8 mouse cellular contexts compared by ENCODE assay signal in genomic region chr10:10557085-10557484, GRCm38 (mm10). TPM values are rescaled to one million over a fixed set of nuclear protein-coding genes. Genes with fewer than 3 reads are reported as not detected.
A peak's percentile ranks its signal among the peaks of the same experiment; 100 is the strongest.
DNase-seq lines count a peak whose midpoint lies in the region; ATAC-seq lines count a peak whose summit lies in the region.

No protein-coding gene starts in this region.

- 0 out of 2 replicates have a peak overlapping the region, but pooled peaks have one; percentile 22 for H3K27ac ChIP-seq in embryonic facial prominence, embryonic 15.5 days (replicated peaks)

- no peaks in the 10 kb centered on the region for H3K9me3 ChIP-seq in embryonic facial prominence, embryonic 15.5 days (replicated peaks)

- H3K36me3 ChIP-seq in embryonic facial prominence, embryonic 15.5 days, result no peaks in the 10 kb centered on the region

- 1% methylated on average over 8 of the region's 8 CpGs for WGBS in embryonic facial prominence, embryonic 15.5 days

- H3K4me1 ChIP-seq in embryonic facial prominence, embryonic 15.5 days, result peaks cover 11% of the 10 kb centered on the region

- H3K4me3 ChIP-seq in embryonic facial prominence, embryonic 15.5 days (replicated peaks), result peak overlapping the region; percentile 64

- ATAC-seq in embryonic facial prominence, embryonic 15.5 days (ENCODE audit: insufficient number of reproducible peaks, low FRiP score, low TSS enrichment, low read depth), result peak; percentile 65
- ATAC-seq in megakaryocyte progenitor cell, adult 5-6 weeks (replicated peaks; ENCODE audit: poor library complexity), result peak; percentile 27
- no peak for ATAC-seq in frontal cortex, adult (ENCODE audit: low TSS enrichment)

- H3K4me2 ChIP-seq in embryonic facial prominence, embryonic 15.5 days (replicated peaks), result peak overlapping the region; percentile 90

- no peaks in the 10 kb centered on the region for H3K27me3 ChIP-seq in embryonic facial prominence, embryonic 15.5 days

- intact Hi-C loops in heart, postnatal 36 days (cut with DNase I), result loop anchor here (5.0 to 10.0 kb wide), 2 partner anchors 652 to 745 kb away; partner anchors contain the start of gene Stxbp5

- H3K9ac ChIP-seq in embryonic facial prominence, embryonic 15.5 days, result no peak overlapping the region

- peak; percentile 5 for DNase-seq in CD4-positive helper T cell, adult 2 months (ENCODE audit: low read depth, low spot score)
- DNase-seq in adrenal gland, adult 18-20 months (ENCODE audit: low spot score in 2 of 2), result peak; percentile 10 to 19
- DNase-seq in heart, postnatal 36 days, result peak; percentile 8 to 24
- DNase-seq in kidney, postnatal 4 days, result peak; percentile 75 to 82
- DNase-seq in thymus, postnatal 4 days, result peak; percentile 60

RNA-seq across cellular contexts. Expression of gene Rab32, which starts 1.0 kb away (rescaled TPM):
- 1 to 10 TPM; 4.9 to 9.7 TPM for total RNA-seq in adrenal gland, adult 18-20 months (2021)
- 19.5 and 19.8 TPM in 2 replicates for polyA plus RNA-seq in embryonic facial prominence, embryonic 15.5 days (2015; fragmentation: Nextera tagmentation; extraction: Ambion mirVana)
- 1 to 10 TPM; 2.1 to 2.2 TPM for total RNA-seq in heart, postnatal 36 days (2021)
- total RNA-seq in megakaryocyte progenitor cell, adult 5-6 weeks (2015), result 88.6 and 95.5 TPM in 2 replicates
- 58.1 and 68.9 TPM in 2 replicates for total RNA-seq in megakaryocyte progenitor cell, adult 5-6 weeks (2017)

Comparison
In these comparisons a context has a peak if more than half of its experiments do, and no peak if none do; other contexts are left out.
1. DNase-seq: peak in every context shown above with its lines; median percentile 78 in kidney, postnatal 4 days; 60 in thymus, postnatal 4 days; 16 in heart, postnatal 36 days; 14 in adrenal gland, adult 18-20 months; 5 in CD4-positive helper T cell, adult 2 months.
2. RNA of gene Rab32, which starts 1.0 kb away (total RNA-seq): 58.1 to 95.5 TPM in megakaryocyte progenitor cell, adult 5-6 weeks; 4.9 to 9.7 TPM in adrenal gland, adult 18-20 months and 2.1 to 2.2 TPM in heart, postnatal 36 days; every median in the first group is over 4 times any median in the second.